Mouse (Mus musculus) spleen, adult 2 months (tissue): ENCODE data around the gene P3h4. TPM values are rescaled to one million over a fixed set of nuclear protein-coding genes. Genes with fewer than 3 reads are reported as not detected.

Experiments used
- DNase-seq, 2 experiments: peaks; one replicate each; pipeline versions ENCODE4 v3.0.0 to v3.0.0-alpha.2; 2012 to 2021; ENCODE audit warnings: low spot score in 2 of 2, low read depth in 1 of 2
- H3K27ac ChIP-seq: fragments of 200-500 bp; 2 replicates; pipeline ENCODE4 v1.5.1; 2012; ENCODE audit warnings: low read length, inconsistent platforms; ENCODE audit not compliant: insufficient read depth
- H3K27me3 ChIP-seq: fragments of 200-500 bp; 2 replicates; pipeline ENCODE4 v1.6.1; 2012; ENCODE audit warnings: mild to moderate bottlenecking, moderate library complexity, low read length, inconsistent platforms; ENCODE audit not compliant: control insufficient read depth, insufficient read depth
- H3K36me3 ChIP-seq: fragments of 200-500 bp; 2 replicates; pipeline ENCODE4 v1.6.1; 2012; ENCODE audit warnings: mild to moderate bottlenecking, low read length, inconsistent platforms; ENCODE audit not compliant: control insufficient read depth, insufficient read depth
- H3K4me1 ChIP-seq: fragments of 200-500 bp; 2 replicates; pipeline ENCODE4 v1.6.1; 2011; ENCODE audit warnings: inconsistent platforms; ENCODE audit not compliant: control insufficient read depth, insufficient read depth, insufficient read length
- H3K4me3 ChIP-seq: fragments of 200-500 bp; 2 replicates; pipeline ENCODE4 v1.5.1; 2011; ENCODE audit warnings: mild to moderate bottlenecking, inconsistent platforms; ENCODE audit not compliant: insufficient read depth, insufficient read length; ENCODE audit errors: extremely low read depth
- CTCF ChIP-seq: fragments of 200-500 bp; IDR thresholded peaks from 2 replicates; pipeline ENCODE4 v1.5.1; 2011; ENCODE audit warnings: mild to moderate bottlenecking, inconsistent platforms; ENCODE audit not compliant: insufficient read depth, insufficient read length, insufficient replicate concordance; ENCODE audit errors: extremely low read depth
- POLR2A ChIP-seq: fragments of 200-500 bp; IDR thresholded peaks from 2 replicates; pipeline ENCODE4 v1.6.1; 2011; ENCODE audit warnings: low read depth, low read length, inconsistent platforms
- WGBS: fragments of 180-500 bp; shearing (Covaris S2); methylation state at CpG from one replicate; pipeline ENCODE4 v1.1.7; 2018; 5-methylcytosine and 5-hydroxymethylcytosine counted together
- polyA plus RNA-seq: library from polyadenylated mRNA; depleted of rRNA; stranded (reverse); fragments of >200 nt; gene quantifications from 2 replicates; pipeline ENCODE4 v1.2.3, GENCODE M21; 2012

P3h4 gene
- polyA plus RNA-seq, 1 experiment: 6.7 TPM

- DNase-seq: no peak
These were observed 38.6 kb downstream of the P3h4 start for GRCm38 (mm10) chr11:100376005-100376404.

GRCm38 (mm10) chr11:100375127-100375526, 39.5 kb downstream of the P3h4 start:
- Histone ChIP-seq H3K4me3 (no peak overlapping the region), H3K4me1 (no peaks in the 10 kb centered on the region), H3K27me3 (no peaks in the 10 kb centered on the region), H3K27ac (no peak overlapping the region), H3K36me3 (no peaks in the 10 kb centered on the region)
- TF ChIP-seq POLR2A (no peak), CTCF (no peak)
- DNase-seq: no peak
- 94% methylated on average over 9 of the region's 9 CpGs for WGBS

More at GRCm38 (mm10) chr11:100376005-100376404, 38.6 kb downstream of the P3h4 start:
- no peak overlapping the region for H3K4me3 ChIP-seq
- no peaks in the 10 kb centered on the region for H3K4me1 ChIP-seq
- H3K36me3 ChIP-seq: no peaks in the 10 kb centered on the region
- TF ChIP-seq CTCF: no peak
- no peak for TF ChIP-seq POLR2A
- no peaks in the 10 kb centered on the region for H3K27me3 ChIP-seq
- WGBS: 78% methylated on average over 4 of the region's 4 CpGs
- no peak overlapping the region for H3K27ac ChIP-seq

- DNase-seq: no peak
- no peaks in the 10 kb centered on the region for H3K4me1 ChIP-seq
- no peak overlapping the region for H3K4me3 ChIP-seq
- H3K27ac ChIP-seq: no peak overlapping the region
- TF ChIP-seq POLR2A: no peak
- TF ChIP-seq CTCF: no peak
- WGBS: 81% methylated on average over 7 of the region's 8 CpGs
- no peaks in the 10 kb centered on the region for H3K27me3 ChIP-seq
- no peaks in the 10 kb centered on the region for H3K36me3 ChIP-seq
These were observed 42.6 kb downstream of the P3h4 start for GRCm38 (mm10) chr11:100371981-100372558.

GRCm38 (mm10) chr11:100369822-100370221, 44.8 kb downstream of the P3h4 start:
- H3K4me1 ChIP-seq: no peaks in the 10 kb centered on the region
- no peak overlapping the region for H3K27ac ChIP-seq
- no peak for TF ChIP-seq POLR2A
- no peak for TF ChIP-seq CTCF
- DNase-seq: no peak
- H3K4me3 ChIP-seq: no peak overlapping the region
- no peaks in the 10 kb centered on the region for H3K36me3 ChIP-seq
- WGBS: 57% methylated on average over 8 of the region's 8 CpGs
- no peaks in the 10 kb centered on the region for H3K27me3 ChIP-seq

- DNase-seq: no peak
- H3K27me3 ChIP-seq: no peaks in the 10 kb centered on the region
- H3K4me1 ChIP-seq: no peaks in the 10 kb centered on the region
- H3K36me3 ChIP-seq: no peaks in the 10 kb centered on the region
- no peak overlapping the region for H3K4me3 ChIP-seq
- TF ChIP-seq POLR2A: no peak
- 80% methylated on average over 7 of the region's 7 CpGs for WGBS
- H3K27ac ChIP-seq: no peak overlapping the region
These were observed 45.5 kb downstream of the P3h4 start for GRCm38 (mm10) chr11:100369145-100369544.

- DNase-seq: peak in 1 of 2 experiments; percentile 50
- 19% methylated on average over 12 of the region's 12 CpGs for WGBS
These were observed 51.6 kb downstream of the P3h4 start for GRCm38 (mm10) chr11:100362979-100363562.

More at GRCm38 (mm10) chr11:100362979-100363562, 51.6 kb downstream of the P3h4 start:
- no peak for TF ChIP-seq POLR2A
- peak; percentile 63; the same call in 1 of the 2 replicates for TF ChIP-seq CTCF
- Histone ChIP-seq H3K36me3 (no peaks in the 10 kb centered on the region), H3K4me3 (no peak overlapping the region), H3K27me3 (no peaks in the 10 kb centered on the region), H3K27ac (no peak overlapping the region), H3K4me1 (no peaks in the 10 kb centered on the region)
